Mouse (Mus musculus) heart, postnatal 10 days (tissue): ENCODE measurements around the gene Rps27rt. TPM values are rescaled to one million over a fixed set of nuclear protein-coding genes. Genes with fewer than 3 reads are reported as not detected.
A peak's percentile ranks its signal among the peaks of the same experiment; 100 is the strongest.
"Not testable (repeated sequence)": the region's sequence is repeated elsewhere in the genome, so short reads cannot be mapped to it uniquely, and the experiment has no call there.

Experiments
- DNase-seq, 2 experiments: peaks; one replicate each; pipeline ENCODE4 v3.0.0; 2021
- intact Hi-C: fragments of 180-260 bp; cut with DNase I; formaldehyde crosslinking; loops from one replicate; pipeline ENCODE4 v1.15.1; 2025
- total RNA-seq, 2 experiments: library from RNA; stranded (reverse); gene quantifications; 2 replicates each; pipeline ENCODE4 v1.2.3; 2021

Gene Rps27rt
- 10 to 100 TPM; 27.2 to 36.1 TPM for total RNA-seq

GRCm38 (mm10) chr9:114982689-114983360 lies at the start of gene Rps27rt:
Rps27rt (minus strand) TSS chr9:114982739.
- no peak for DNase-seq
- intact Hi-C loops: no loop called here

- DNase-seq, intact Hi-C loops: not testable (repeated sequence)
Observed at GRCm38 (mm10) chr9:115031046-115031445, 48.5 kb upstream of the Rps27rt start.

GRCm38 (mm10) chr9:115030581-115030980 lies 48.0 kb upstream of the Rps27rt start:
- intact Hi-C loops: no loop called here
- DNase-seq: no peak

DNA sequence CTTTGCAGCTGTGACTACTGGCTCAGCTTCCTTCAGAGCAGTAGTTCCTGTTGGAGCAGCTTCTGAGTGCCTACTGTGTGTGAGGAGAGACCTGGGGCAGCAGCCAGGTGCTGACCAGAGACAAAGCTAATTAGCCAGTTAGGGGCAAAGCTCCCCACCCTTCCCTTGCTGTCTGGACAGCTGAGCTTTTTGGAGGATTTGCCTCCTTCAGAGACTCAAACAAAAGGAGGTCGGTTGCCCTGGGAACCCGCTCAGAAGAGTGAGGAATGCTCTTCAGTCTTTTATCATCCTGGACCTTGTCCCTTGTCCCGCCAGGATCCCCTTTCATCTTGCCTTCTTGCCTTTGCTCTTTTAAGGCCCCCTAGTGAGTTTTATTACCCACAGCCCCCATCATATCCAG lies 46.8 kb upstream of the Rps27rt start:
- no peak for DNase-seq
- intact Hi-C loops: no loop called here

- DNase-seq: peak; percentile 53 to 59
- intact Hi-C loops: no loop called here
Observed at GRCm38 (mm10) chr9:115023708-115024383, 41.3 kb upstream of the Rps27rt start.

- DNase-seq: no peak
- intact Hi-C loops: no loop called here
Observed at GRCm38 (mm10) chr9:115023137-115023536, 40.6 kb upstream of the Rps27rt start.

DNA sequence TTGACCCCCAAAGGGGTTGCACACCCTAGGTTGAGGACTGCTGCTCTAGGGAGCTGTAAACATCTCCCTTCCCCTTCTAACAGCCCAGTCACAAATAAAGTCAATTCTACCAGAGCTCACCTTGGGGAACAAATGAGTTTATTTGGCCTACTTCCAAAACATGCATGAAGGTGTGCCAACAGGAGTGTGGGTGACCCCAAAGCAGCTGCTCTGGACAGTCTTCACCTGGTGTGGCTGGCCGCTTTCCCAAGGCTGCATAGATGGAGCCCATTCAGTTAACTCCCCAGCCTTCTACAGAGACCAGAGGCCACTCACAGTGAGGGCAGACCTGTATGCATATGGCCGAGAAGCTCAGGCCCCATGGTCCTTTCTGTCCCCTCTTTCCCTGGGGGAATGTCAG lies 38.9 kb upstream of the Rps27rt start:
- intact Hi-C loops: no loop called here
- no peak for DNase-seq

GRCm38 (mm10) chr9:115020141-115020540 lies 37.6 kb upstream of the Rps27rt start:
- intact Hi-C loops: no loop called here
- DNase-seq: no peak

- intact Hi-C loops: no loop called here
- no peak for DNase-seq
Observed at GRCm38 (mm10) chr9:115012367-115012766, 29.8 kb upstream of the Rps27rt start.

GRCm38 (mm10) chr9:115008194-115008593 lies 25.7 kb upstream of the Rps27rt start:
- intact Hi-C loops: no loop called here
- no peak for DNase-seq

DNA sequence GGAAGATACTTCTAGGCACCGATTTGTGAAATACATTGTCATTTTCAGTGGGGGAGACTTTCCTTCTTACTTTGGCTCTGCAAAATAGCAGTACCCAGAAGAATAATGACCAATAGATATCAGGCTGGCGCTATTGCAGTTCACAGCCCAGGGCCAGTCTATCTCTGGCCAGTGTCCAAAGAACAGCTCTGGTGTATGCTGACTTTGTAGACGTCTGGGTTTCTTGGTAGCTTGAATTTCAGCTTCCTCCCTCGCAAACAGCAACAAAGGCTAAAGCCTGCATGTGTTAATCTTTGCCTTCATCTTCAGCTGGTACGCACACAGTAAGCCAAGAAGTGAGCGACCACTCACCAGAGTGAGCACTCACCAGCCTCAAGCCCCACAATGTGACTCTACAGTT lies 25.2 kb upstream of the Rps27rt start:
- intact Hi-C loops: no loop called here
- DNase-seq: no peak

GRCm38 (mm10) chr9:115005446-115005845 lies 22.9 kb upstream of the Rps27rt start:
- intact Hi-C loops: no loop called here
- DNase-seq: no peak

DNA sequence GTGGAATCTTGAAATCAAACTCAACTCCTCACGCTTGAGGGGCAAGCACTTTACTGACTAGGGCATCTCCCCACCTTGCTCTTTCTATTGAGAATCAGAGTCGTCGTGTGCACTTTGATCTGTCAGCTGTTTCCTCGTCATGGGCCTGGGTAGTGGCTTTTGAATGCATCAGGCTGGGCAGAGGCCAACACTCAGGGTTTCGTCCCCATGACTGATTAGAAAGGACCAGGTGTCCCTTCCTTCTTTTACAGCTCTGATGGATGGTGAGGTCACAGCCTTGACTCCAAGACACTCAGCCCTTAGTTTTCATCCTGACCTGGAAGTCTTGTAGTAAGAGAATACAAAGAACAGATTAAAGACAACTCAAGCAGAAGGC lies 17.2 kb upstream of the Rps27rt start:
- intact Hi-C loops: no loop called here
- no peak for DNase-seq

- no peak for DNase-seq
- intact Hi-C loops: no loop called here
Observed at GRCm38 (mm10) chr9:114999010-114999770, 16.7 kb upstream of the Rps27rt start.

DNA sequence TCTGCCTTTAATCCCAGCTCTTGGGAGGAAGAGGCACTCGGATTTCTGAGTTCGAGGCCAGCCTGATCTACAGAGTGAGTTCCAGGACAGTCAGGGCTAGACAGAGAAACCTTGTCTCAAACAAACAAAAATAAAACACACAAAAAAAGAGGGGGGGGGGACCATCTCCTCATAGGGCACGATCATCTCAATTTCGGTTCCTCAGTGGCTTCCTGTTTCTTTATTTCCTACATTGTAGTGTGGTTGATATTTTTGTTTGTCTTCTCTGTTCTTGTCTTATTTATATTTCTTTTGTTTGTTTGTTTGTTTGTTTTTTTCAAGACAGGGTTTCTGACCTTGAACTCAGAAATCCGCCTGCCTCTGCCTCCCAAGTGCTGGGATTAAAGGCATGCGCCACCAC lies 13.9 kb upstream of the Rps27rt start:
- intact Hi-C loops: no loop called here
- DNase-seq: no peak

DNA sequence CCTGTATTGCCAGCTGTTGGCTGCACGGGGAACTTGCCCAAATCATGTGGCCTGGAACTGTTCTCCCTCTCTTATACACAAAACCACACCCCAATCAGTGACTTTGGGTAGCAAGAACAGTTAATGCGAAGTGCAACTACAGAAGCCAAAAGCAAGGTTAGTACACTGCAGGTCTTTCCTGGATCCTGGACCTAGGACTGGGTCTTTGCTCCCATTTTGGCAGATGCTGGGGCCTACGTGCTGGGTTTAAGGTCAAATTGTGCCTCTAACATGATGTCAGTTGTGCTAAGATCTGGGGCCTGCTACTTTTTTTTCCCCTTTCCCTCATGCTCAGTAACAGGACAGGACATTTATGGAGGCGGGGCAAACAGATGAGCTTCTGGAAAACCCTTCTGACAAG lies 13.2 kb upstream of the Rps27rt start:
- no peak for DNase-seq
- intact Hi-C loops: no loop called here

DNA sequence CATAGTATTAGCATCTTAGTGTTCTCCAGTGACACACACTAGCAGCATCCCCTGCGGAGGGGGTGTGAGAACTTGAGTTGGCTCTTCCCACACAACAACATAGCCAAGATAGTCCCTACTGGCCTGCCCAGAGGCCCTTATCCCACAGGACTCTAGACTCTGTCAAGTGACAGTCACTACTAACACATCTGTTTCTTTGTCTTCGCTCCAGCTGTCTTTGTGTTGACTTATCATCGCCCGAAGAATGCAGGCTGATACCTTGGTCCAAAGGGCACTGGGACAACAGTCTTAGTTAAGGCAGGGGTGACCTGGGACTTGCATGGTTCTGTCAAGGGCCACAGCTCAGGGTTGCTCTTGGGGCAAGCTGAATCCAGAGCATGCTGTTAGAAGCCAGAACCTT lies 12.7 kb upstream of the Rps27rt start:
- no peak for DNase-seq
- intact Hi-C loops: no loop called here

DNA sequence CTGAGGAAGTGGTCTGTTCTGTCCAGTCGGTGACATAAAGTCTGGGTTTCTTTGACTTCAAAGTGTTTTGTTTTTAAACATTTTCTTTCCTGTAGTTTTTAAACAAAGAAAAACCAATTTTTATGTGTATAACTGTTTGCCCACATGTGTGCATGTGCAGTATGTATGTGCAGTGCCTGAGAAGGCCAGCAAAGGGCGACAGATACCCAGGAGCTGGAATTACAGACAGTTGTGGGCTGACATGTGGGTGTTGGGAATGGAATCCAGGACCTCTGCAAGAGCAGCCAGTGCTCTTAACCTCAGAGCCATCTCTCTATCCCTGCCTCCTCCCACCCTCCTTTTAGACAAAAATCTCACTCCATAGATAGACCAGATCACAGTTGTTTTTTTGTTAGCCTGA lies 10.0 kb upstream of the Rps27rt start:
- no peak for DNase-seq

DNA sequence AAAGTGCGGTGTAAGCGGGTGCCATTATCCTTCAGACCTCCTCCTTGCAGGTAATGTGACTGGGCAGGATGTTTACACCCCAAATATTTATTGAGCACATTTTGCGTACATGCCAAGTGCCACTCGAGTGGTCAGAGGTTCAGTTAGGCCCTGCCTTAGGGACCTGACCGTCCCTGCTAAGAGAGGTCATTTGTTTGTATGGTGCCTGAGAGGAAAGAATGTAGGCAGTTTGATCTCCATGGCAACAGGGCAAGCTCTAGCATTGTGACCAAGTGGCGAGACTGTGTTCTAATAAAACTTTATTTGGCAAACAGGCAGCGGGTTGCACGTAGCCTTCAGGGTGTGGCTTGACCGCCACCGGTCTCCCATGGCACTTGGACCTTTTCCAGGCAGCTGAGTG lies 7.9 kb upstream of the Rps27rt start:
- DNase-seq: no peak
- intact Hi-C loops: no loop called here

More for the DNA sequence above, 10.0 kb upstream of the Rps27rt start:
- intact Hi-C loops: no loop called here

GRCm38 (mm10) chr9:114988610-114989327 lies 6.2 kb upstream of the Rps27rt start:
- no peak for DNase-seq

DNA sequence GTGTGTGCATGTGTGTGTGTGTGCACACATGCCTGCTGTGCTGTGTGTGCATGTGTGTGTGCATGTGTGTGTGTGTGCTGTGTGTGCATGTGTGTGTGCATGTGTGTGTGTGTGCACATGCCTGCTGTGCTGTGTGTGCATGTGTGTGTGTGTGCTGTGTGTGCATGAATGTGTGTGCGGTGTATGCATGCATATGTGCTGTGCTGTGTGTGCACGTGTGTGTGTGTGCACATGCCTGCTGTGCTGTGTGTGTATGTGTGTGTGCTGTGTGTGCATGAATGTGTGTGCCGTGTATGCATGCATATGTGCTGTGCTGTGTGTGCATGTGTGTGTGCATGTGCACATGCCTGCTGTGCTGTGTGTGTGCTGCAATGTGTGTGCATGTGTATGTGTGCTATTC lies 5.5 kb upstream of the Rps27rt start:
- intact Hi-C loops: no loop called here
- no peak for DNase-seq

More at GRCm38 (mm10) chr9:114988610-114989327, 6.2 kb upstream of the Rps27rt start:
- intact Hi-C loops: no loop called here
